Mouse (Mus musculus) small intestine, adult 2 months (tissue): ENCODE data around the gene Prps1.

Experiments
- CTCF ChIP-seq: fragments of 200-500 bp; IDR thresholded peaks from 2 replicates; pipeline ENCODE4 v1.5.1; 2012; ENCODE audit warnings: low read depth, mild to moderate bottlenecking, control low read depth, inconsistent platforms, low read length, moderate library complexity, mixed read lengths; ENCODE audit not compliant: insufficient replicate concordance, insufficient read length; ENCODE audit errors: extremely low read depth
- POLR2A ChIP-seq: fragments of 200-500 bp; IDR thresholded peaks from 2 replicates; pipeline ENCODE4 v1.6.1; 2012; ENCODE audit warnings: low read depth, mild to moderate bottlenecking, control low read depth, inconsistent platforms, low read length, moderate library complexity

DNA sequence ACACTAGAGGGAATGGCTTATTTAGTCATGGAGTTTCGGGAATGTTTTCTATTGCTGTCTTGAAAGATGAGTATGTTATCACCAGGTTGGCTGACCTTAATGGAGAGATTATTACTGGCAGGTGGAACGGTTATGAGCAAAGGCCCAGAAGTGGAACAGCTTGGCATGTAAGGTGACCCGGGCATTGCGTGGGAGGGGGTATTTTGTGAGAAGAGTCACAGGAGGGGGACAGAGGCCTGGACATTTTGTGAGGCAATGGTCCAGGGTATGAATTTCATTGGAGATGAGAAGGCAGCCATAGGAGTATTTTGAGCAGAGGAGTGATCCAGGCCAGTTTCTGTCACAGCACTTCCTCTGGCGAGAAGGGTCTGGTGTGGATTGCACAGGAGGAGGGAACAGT, 67.8 kb downstream of the Prps1 start:
- TF ChIP-seq CTCF (no peak), POLR2A (no peak)
